Mouse (Mus musculus): Measurements from ENCODE around the gene Cdc42ep2.

DNA sequence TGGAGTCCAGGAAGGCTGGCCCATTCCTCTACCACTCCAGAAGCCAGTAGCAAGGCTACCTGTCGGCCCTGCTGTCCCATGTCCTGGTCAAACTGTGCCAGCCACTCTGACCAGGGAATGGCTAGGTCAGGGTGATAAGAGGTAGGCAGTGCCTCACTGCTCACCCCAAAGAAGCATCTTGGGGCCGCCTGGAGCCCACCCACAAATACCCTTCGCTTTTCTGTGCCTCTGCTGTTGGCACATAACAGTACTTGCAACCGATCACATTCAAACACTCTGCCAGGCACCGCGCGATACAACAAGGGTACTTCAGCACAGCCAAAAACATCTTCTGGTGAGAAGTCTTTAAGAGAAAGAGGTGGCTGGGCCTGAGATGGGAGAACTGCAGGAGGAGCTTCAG lies 32.4 kb downstream of the Cdc42ep2 start:
- TF ChIP-seq TCF12 (IDR thresholded peaks at IDR 0.05; ENCODE audit: insufficient read depth, poor library complexity, severe bottlenecking) (no peak), POLR2A (IDR thresholded peaks at IDR 0.05; ENCODE audit: insufficient read length, low read depth) (no peak), CEBPB (IDR thresholded peaks at IDR 0.05; ENCODE audit: insufficient read depth, poor library complexity, severe bottlenecking) (no peak), MAX (IDR thresholded peaks at IDR 0.05; ENCODE audit: low read depth) (no peak), USF1 (IDR thresholded peaks at IDR 0.05; ENCODE audit: low read depth) (no peak), SRF (IDR thresholded peaks at IDR 0.05; ENCODE audit: control insufficient read depth, insufficient read length, low read depth) (no peak)
